Mouse (Mus musculus): Measurements from ENCODE around the gene Trim27.

GRCm38 (mm10) chr13:21145767-21146166, 33.5 kb upstream of the Trim27 start, which contains the start of gene Olfr1368:
- TF ChIP-seq POLR2A (IDR thresholded peaks at IDR 0.05; ENCODE audit: borderline replicate concordance, control insufficient read depth, low read depth, low read length): no peak
- TF ChIP-seq CTCF (IDR thresholded peaks at IDR 0.05; ENCODE audit: control insufficient read depth, insufficient read depth, low read length): no peak

Data from bone marrow, adult 2 months (tissue).